Mouse (Mus musculus) brain, embryonic 14.5 days (tissue): ENCODE measurements around the gene Zbtb32.

Experiments
- CTCF ChIP-seq: fragments of 200-500 bp; IDR thresholded peaks from 2 replicates; pipeline ENCODE4 v1.5.1; 2012; ENCODE audit warnings: inconsistent platforms, mild to moderate bottlenecking, moderate library complexity, borderline replicate concordance; ENCODE audit not compliant: insufficient read depth, insufficient read length; ENCODE audit errors: extremely low read depth
- POLR2A ChIP-seq: fragments of 200-500 bp; IDR thresholded peaks from 2 replicates; pipeline ENCODE4 v1.6.1; 2012; ENCODE audit warnings: mild to moderate bottlenecking, inconsistent platforms, borderline replicate concordance; ENCODE audit not compliant: poor library complexity, insufficient read depth, insufficient read length, severe bottlenecking; ENCODE audit errors: extremely low read depth

DNA sequence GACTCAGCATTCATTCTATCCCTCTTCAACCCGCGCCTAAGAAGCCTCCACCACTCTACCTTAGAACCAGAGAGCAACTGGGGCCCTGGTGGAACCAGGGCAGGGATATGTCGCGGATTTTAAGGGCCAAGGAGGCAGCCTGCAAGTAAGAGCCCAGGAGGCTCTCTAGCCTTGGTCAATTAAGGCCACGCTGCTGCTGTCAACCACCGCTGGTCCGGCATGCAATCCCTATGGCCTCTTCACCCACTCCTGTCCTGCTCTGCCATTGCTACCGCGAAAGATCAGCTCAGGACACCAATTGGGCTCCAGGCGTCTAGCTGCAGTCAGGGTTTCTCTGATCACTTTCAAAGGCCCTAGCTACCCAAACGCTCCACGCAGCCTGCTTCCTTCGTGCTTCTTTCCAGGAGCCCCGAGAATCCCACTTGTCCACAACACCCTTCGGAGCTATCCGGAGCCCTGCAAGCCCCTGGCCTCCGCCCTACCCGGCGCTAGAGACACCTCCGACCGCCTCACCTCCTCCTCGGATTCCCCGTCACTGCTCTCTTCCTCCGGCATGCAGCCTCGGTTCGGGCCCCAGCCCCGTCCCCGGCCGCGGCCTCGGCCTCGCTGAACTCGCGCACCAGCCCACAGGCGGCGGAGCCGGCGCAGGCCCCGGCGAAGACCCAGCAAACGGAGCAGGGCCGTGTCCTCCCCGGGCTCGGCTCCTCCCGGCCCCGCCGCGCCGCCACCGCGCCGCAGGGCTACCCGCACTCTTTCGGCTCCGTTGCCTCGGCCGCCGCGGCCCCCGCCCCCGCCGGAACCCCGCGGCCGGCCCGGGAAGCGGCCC, 10.7 kb downstream of the Zbtb32 start:
- TF ChIP-seq CTCF (no peak), POLR2A (no peak)
